Mouse (Mus musculus) limb, embryonic 11.5 days (tissue): Measurements from ENCODE around the gene Pstpip1. TPM values are rescaled to one million over a fixed set of nuclear protein-coding genes. Genes with fewer than 3 reads are reported as not detected.

Source experiments
- ATAC-seq: fragments of 200-750 bp; cut with Nextera tagmentation; 2 replicates; pipeline ENCODE4 v1.8.0; 2017; ENCODE audit warnings: low read depth; ENCODE audit not compliant: insufficient number of reproducible peaks, low FRiP score, low TSS enrichment
- DNase-seq: peaks from one replicate; pipeline ENCODE4 v3.0.0-alpha.2; 2015; ENCODE audit warnings: low spot score
- H3K27ac ChIP-seq: fragments of 300-500 bp; sonication (generic); replicated peaks from 2 replicates; pipeline ENCODE4 v1.5.1; 2014; ENCODE audit warnings: low read depth, mild to moderate bottlenecking, low read length
- H3K27me3 ChIP-seq: fragments of 300-500 bp; sonication (generic); 2 replicates; pipeline ENCODE4 v1.6.1; 2014; ENCODE audit warnings: mild to moderate bottlenecking, low read length, mixed read lengths; ENCODE audit not compliant: control insufficient read depth, insufficient read depth
- H3K36me3 ChIP-seq: fragments of 300-500 bp; sonication (generic); 2 replicates; pipeline ENCODE4 v1.6.1; 2014; ENCODE audit warnings: mild to moderate bottlenecking, low read length, moderate library complexity, mixed read lengths; ENCODE audit not compliant: control insufficient read depth, insufficient read depth
- H3K4me1 ChIP-seq: fragments of 300-500 bp; sonication (generic); 2 replicates; pipeline ENCODE4 v1.6.1; 2014; ENCODE audit warnings: low read length, mixed read lengths; ENCODE audit not compliant: control insufficient read depth, insufficient read depth
- H3K4me2 ChIP-seq: fragments of 300-500 bp; sonication (generic); 2 replicates; pipeline ENCODE4 v1.6.1; 2014; ENCODE audit warnings: low read depth, mild to moderate bottlenecking, moderate library complexity; ENCODE audit not compliant: severe bottlenecking
- H3K4me3 ChIP-seq: fragments of 300-500 bp; sonication (generic); 2 replicates; pipeline ENCODE4 v1.5.1; 2014; ENCODE audit warnings: low read depth, low read length
- H3K9ac ChIP-seq: fragments of 300-500 bp; sonication (generic); 2 replicates; pipeline ENCODE4 v1.6.1; 2014; ENCODE audit warnings: mild to moderate bottlenecking, low read length
- H3K9me3 ChIP-seq: fragments of 300-500 bp; sonication (generic); 2 replicates; pipeline ENCODE4 v1.6.1; 2016; ENCODE audit warnings: low read length; ENCODE audit not compliant: control insufficient read depth
- WGBS: fragments of 180-500 bp; shearing (Covaris S2); extraction: QIAGEN DNeasy Blood & Tissue Kit; methylation state at CpG from one replicate; pipeline ENCODE4 v1.1.7; 2014; 5-methylcytosine and 5-hydroxymethylcytosine counted together
- polyA plus RNA-seq: library from polyadenylated mRNA; unstranded; fragments of >200 nt; fragmentation: Nextera tagmentation; extraction: Ambion mirVana; gene quantifications from 2 replicates; pipeline ENCODE4 v1.2.1, GENCODE M21; 2014

The Pstpip1 gene
- polyA plus RNA-seq, 1 experiment from 2014 or later: 0.28 TPM

- no peak overlapping the region for H3K27ac ChIP-seq
- H3K36me3 ChIP-seq: peaks cover 5% of the 10 kb centered on the region
- DNase-seq: no peak
- no peaks in the 10 kb centered on the region for H3K9me3 ChIP-seq
- H3K4me3 ChIP-seq: no peak overlapping the region
- H3K4me2 ChIP-seq: no peak overlapping the region
- ATAC-seq: no peak
- 90% methylated on average over 9 of the region's 9 CpGs for WGBS
- H3K4me1 ChIP-seq: peaks cover 4% of the 10 kb centered on the region; the same call in 1 of the 2 replicates
- H3K27me3 ChIP-seq: no peaks in the 10 kb centered on the region
- no peak overlapping the region for H3K9ac ChIP-seq
Observed at GRCm38 (mm10) chr9:56128331-56128730, 38.6 kb downstream of the Pstpip1 start.

GRCm38 (mm10) chr9:56129951-56130350 is 40.2 kb downstream of the Pstpip1 start:
- H3K36me3 ChIP-seq: peaks cover 7% of the 10 kb centered on the region
- no peaks in the 10 kb centered on the region for H3K9me3 ChIP-seq
- no peaks in the 10 kb centered on the region for H3K27me3 ChIP-seq
- H3K4me3 ChIP-seq: no peak overlapping the region
- no peaks in the 10 kb centered on the region for H3K4me1 ChIP-seq
- H3K27ac ChIP-seq: no peak overlapping the region
- ATAC-seq: no peak
- H3K9ac ChIP-seq: no peak overlapping the region
- DNase-seq: no peak
- WGBS: 91% methylated on average over 3 of the region's 3 CpGs
- H3K4me2 ChIP-seq: no peak overlapping the region

- ATAC-seq: no peak
- Histone ChIP-seq H3K4me2 (no peak overlapping the region), H3K9me3 (no peaks in the 10 kb centered on the region), H3K27me3 (no peaks in the 10 kb centered on the region), H3K4me1 (no peaks in the 10 kb centered on the region), H3K4me3 (no peak overlapping the region), H3K36me3 (peaks cover 7% of the 10 kb centered on the region), H3K9ac (no peak overlapping the region), H3K27ac (no peak overlapping the region)
- WGBS: 42% methylated on average over 4 of the region's 4 CpGs
- DNase-seq: no peak
Observed at GRCm38 (mm10) chr9:56130536-56130935, 40.8 kb downstream of the Pstpip1 start.

- peaks cover 10% of the 10 kb centered on the region for H3K36me3 ChIP-seq
- no peaks in the 10 kb centered on the region for H3K27me3 ChIP-seq
- no peaks in the 10 kb centered on the region for H3K4me1 ChIP-seq
- DNase-seq (no peak), ATAC-seq (no peak)
- no peak overlapping the region for H3K9ac ChIP-seq
- WGBS: 70% methylated on average over 10 of the region's 10 CpGs
- H3K4me2 ChIP-seq: no peak overlapping the region
- H3K4me3 ChIP-seq: no peak overlapping the region
- no peak overlapping the region for H3K27ac ChIP-seq
- H3K9me3 ChIP-seq: no peaks in the 10 kb centered on the region
Observed at GRCm38 (mm10) chr9:56131813-56132525, 42.2 kb downstream of the Pstpip1 start.

GRCm38 (mm10) chr9:56133970-56134369 is 44.2 kb downstream of the Pstpip1 start:
- Histone ChIP-seq H3K4me2 (no peak overlapping the region), H3K27me3 (no peaks in the 10 kb centered on the region), H3K9ac (no peak overlapping the region), H3K4me3 (no peak overlapping the region), H3K4me1 (no peaks in the 10 kb centered on the region), H3K27ac (no peak overlapping the region), H3K36me3 (peaks cover 10% of the 10 kb centered on the region), H3K9me3 (no peaks in the 10 kb centered on the region)
- ATAC-seq (no peak), DNase-seq (no peak)
- WGBS: 89% methylated on average over 5 of the region's 5 CpGs

GRCm38 (mm10) chr9:56134614-56135013 is 44.9 kb downstream of the Pstpip1 start:
- H3K36me3 ChIP-seq: peaks cover 8% of the 10 kb centered on the region

GRCm38 (mm10) chr9:56135590-56136197 is 45.9 kb downstream of the Pstpip1 start:
- no peak overlapping the region for H3K27ac ChIP-seq
- H3K36me3 ChIP-seq: peaks cover 8% of the 10 kb centered on the region
- no peaks in the 10 kb centered on the region for H3K4me1 ChIP-seq
- no peaks in the 10 kb centered on the region for H3K27me3 ChIP-seq
- H3K9me3 ChIP-seq: no peaks in the 10 kb centered on the region
- ATAC-seq: no peak
- no peak overlapping the region for H3K4me2 ChIP-seq
- no peak overlapping the region for H3K9ac ChIP-seq
- no peak overlapping the region for H3K4me3 ChIP-seq
- 91% methylated on average over 4 of the region's 4 CpGs for WGBS
- DNase-seq: no peak

More at GRCm38 (mm10) chr9:56134614-56135013, 44.9 kb downstream of the Pstpip1 start:
- 96% methylated on average over 4 of the region's 4 CpGs for WGBS
- Histone ChIP-seq H3K4me3 (no peak overlapping the region), H3K9ac (no peak overlapping the region), H3K9me3 (no peaks in the 10 kb centered on the region), H3K27me3 (no peaks in the 10 kb centered on the region), H3K4me1 (no peaks in the 10 kb centered on the region), H3K27ac (no peak overlapping the region), H3K4me2 (no peak overlapping the region)
- ATAC-seq: no peak
- no peak for DNase-seq

GRCm38 (mm10) chr9:56141776-56142175 is 52.0 kb downstream of the Pstpip1 start:
- Histone ChIP-seq H3K4me3 (no peak overlapping the region), H3K4me1 (no peaks in the 10 kb centered on the region), H3K4me2 (no peak overlapping the region), H3K9ac (no peak overlapping the region), H3K27ac (no peak overlapping the region), H3K36me3 (peaks cover 13% of the 10 kb centered on the region; the same call in 1 of the 2 replicates), H3K9me3 (no peaks in the 10 kb centered on the region), H3K27me3 (no peaks in the 10 kb centered on the region)
- WGBS: 89% methylated on average over 9 of the region's 9 CpGs
- no peak for DNase-seq
- ATAC-seq: no peak
